Mouse (Mus musculus) heart, adult 9 months (tissue): ENCODE measurements around the gene Hsf4.

ENCODE experiments used
- DNase-seq, 2 experiments: peaks; one replicate each; pipeline ENCODE4 v3.0.0; 2022; ENCODE audit warnings: low spot score in 2 of 2

Hsf4 gene

GRCm38 (mm10) chr8:105305211-105306145, 35.9 kb downstream of the Hsf4 start, which contains the start of gene Elmo3:
Gene Elmo3, plus strand, starts transcription at chr8:105305601.
- DNase-seq: no peak

GRCm38 (mm10) chr8:105306146-105306691, 36.6 kb downstream of the Hsf4 start:
- DNase-seq: no peak

GRCm38 (mm10) chr8:105307670-105308069, 38.1 kb downstream of the Hsf4 start:
- DNase-seq: no peak

DNA sequence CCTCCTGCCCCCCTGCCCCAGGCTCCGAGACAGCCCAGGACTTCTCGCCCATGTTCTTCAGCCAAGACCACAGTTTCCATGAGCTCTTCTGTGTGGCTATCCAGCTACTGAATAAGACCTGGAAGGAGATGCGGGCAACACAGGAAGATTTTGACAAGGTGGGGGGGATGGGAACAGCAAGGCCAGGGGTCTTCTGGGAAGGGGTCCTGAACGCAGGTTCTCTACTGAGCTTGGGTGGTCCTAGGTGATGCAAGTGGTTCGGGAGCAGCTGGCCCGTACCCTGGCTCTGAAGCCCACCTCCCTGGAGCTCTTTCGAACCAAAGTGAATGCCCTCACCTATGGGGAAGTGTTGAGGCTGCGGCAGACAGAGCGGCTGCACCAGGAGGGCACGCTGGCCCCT, 38.8 kb downstream of the Hsf4 start:
- no peak for DNase-seq

DNA sequence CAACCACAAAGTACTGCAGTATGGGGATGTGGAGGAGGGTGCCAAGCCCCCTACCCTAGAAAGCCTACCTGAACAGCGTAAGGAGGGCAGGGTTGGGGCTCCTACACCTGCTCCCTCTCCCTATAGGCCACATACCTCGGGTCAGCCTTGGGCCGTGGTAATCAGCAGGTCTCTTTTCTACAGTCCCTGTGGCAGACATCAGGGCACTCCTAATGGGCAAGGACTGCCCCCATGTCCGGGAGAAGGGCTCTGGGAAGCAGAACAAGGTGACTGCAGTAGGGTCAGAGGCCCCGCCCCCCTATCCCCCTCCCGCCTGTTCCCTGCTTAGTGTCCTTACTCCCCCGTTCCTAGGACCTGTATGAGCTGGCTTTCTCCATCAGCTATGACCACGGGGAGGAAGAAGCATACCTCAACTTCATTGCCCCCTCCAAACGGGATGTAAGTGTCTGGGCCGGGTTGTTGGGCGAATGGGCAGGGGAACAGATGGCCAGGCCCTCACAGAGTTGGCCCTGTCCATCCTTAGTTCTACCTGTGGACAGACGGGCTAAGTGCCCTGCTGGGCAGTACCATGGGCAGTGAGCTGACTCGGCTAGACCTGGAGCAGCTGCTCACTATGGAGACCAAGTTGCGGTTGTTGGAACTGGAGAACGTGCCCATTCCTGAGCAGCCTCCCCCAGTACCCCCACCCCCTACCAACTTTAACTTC, 39.7 kb downstream of the Hsf4 start:
- no peak for DNase-seq

DNA sequence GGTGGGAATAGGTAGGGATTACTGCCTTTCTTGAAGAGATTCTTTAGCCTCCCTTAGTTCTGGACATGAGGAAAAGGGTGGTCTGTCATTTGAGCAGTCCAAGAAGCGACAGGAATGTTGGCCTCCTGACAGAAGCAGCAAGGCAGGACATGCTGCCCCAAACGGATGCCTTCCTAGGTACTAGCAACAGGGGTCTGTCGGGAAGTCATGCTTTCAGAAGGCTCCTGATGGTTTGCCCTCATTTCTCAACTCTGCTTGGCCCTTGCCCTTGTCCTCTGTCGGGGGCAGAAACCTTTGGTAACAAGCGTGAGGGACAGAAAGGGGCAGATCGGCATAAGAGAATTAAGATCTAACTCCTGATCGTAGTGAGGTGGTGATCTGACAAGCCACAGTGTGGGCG, 40.5 kb downstream of the Hsf4 start:
- DNase-seq: no peak

GRCm38 (mm10) chr8:105311718-105312117, 42.1 kb downstream of the Hsf4 start:
- no peak for DNase-seq

- DNase-seq: peak in 1 of 2 experiments; percentile 48
Observed at GRCm38 (mm10) chr8:105312891-105313481, 43.4 kb downstream of the Hsf4 start.

DNA sequence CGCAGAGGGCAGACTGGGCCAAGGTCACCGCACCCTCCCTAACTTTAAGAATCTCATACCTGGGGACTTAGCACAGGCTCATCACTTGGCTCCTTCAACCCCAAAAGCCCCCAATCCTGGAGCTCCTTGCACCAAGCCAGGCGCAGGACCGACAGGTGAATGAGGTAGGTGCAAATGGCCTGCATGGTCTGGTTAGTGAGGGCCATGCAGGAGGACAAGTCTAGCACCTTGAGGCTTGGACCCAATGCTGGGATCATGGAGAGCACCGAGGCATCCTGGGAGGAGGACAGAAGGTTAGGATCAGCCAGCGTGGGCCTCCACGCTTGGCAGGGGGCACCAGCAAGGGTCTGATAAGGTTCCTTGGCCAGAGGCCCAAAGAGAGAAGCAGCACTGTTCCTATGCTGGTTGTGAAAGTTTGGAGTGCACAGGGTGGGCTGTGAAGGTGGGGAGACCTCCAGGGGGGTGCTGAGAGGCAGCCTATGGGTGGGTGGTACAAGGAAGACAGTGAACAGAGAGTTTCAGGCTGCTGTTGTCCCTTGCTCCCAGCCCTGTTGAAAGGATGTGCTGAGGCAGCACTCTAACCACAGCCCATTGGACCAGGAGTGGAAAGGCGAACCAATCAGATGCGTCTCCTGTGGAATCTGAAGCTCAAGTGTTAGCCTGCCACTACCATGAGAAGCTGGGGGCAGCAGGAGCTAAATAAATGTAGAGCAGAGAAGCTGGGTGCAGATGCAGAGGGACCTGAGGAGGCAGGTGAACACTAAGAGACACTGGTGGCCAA, 44.2 kb downstream of the Hsf4 start:
- no peak for DNase-seq

- DNase-seq: no peak
Observed at GRCm38 (mm10) chr8:105315073-105315769, 45.6 kb downstream of the Hsf4 start.

GRCm38 (mm10) chr8:105317941-105318340, 48.3 kb downstream of the Hsf4 start:
- no peak for DNase-seq

DNA sequence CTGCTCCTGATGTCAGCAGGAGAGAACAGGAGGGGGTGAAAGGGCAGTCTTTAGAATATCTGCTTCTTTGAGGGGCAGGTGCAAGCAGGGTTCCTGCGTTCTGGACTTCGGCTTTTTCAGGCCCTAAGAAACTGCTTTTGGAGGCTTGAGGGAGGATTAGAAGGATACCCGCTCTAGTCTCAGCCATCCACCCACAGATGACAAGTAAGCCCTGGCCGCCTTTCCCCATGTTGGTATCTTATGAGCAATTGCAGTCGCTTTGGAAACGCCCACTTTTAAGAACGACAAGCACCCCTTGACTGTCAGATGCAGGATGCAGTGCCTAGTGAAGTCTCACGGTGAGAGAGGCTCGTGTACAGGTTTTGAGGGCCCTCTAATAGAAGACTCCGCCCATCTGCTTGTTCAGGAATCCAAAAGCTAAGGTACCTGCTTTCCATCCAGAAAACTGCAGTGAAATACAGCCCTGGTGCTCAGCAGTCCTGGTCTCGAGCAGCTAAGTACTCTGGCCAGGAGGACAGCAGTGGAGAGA, 49.1 kb downstream of the Hsf4 start:
- no peak for DNase-seq

- no peak for DNase-seq
Observed at GRCm38 (mm10) chr8:105323183-105323582, 53.6 kb downstream of the Hsf4 start.
